Mouse (Mus musculus) frontal cortex, adult 2 months (tissue): ENCODE data around the gene Mdh2. TPM values are rescaled to one million over a fixed set of nuclear protein-coding genes. Genes with fewer than 3 reads are reported as not detected.
A peak's percentile ranks its signal among the peaks of the same experiment; 100 is the strongest.

Experiments used
- DNase-seq, 2 experiments: peaks; one replicate each; pipeline ENCODE4 v3.0.0; 2022; ENCODE audit warnings: low spot score in 1 of 2; ENCODE audit errors: extremely low spot score in 1 of 2
- polyA plus RNA-seq: library from polyadenylated mRNA; depleted of rRNA; stranded (reverse); fragments of >200 nt; gene quantifications from 2 replicates; pipeline ENCODE4 v1.2.3, GENCODE M21; 2012; rRNA removed

Gene Mdh2
- polyA plus RNA-seq, 1 experiment = 513 TPM

DNA sequence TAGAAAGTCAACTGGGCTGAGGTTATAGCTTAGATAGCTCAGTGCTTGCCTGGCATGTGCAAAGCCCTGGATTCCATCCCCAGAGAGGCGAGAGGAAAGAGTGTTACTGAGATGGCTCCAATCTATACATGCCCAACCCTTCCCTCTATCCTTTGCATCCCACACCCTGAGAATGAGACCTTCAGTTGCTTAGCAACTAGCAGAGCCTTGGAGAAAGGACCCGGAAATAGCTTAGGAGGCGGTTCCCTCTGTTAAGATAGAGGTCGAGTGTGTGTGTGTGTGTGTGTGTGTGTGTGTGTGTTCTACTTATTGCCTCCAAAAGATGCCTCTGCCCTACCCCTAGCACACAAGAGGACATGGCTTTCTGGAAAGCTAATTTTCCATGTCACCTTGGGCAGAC is 54.4 kb downstream of the Mdh2 start:
- peak; percentile 76 to 84 for DNase-seq

DNA sequence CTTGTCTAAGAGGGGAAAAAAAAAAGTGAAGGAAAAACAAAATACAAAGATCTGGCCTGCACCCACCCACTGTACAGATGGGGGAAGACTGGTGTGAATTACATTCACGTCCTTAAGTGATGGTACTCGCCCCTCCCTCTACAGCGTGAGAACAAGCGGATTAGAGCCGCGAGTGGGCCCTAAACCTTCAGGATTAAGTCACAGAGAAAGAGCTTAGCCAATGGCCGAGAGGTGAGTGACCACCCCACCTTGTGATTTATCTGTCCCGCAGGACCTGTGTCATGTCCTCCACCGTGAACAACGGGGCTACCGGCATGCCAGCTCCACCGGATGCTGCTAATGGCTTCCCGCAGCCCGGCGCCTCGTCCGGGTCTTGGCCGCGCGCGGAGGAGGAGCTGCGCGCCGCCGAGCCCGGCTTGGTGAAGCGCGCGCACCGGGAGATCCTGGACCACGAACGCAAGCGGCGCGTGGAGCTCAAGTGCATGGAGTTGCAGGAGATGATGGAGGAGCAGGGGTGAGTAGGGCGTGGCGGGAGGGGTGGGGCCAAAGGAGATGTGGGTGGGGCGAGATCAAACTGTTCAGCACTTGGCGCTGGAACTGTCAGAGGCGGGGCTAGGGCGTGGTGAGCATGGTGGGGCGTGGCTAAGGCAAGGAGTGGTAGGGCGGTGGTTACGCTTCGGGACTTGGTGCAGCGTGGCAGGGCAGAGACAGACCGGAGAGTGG is 56.6 kb downstream of the Mdh2 start:
- peak; percentile 58 to 77 for DNase-seq

- DNase-seq = no peak
Measured at GRCm38 (mm10) chr5:135835492-135835858, 57.2 kb downstream of the Mdh2 start.

DNA sequence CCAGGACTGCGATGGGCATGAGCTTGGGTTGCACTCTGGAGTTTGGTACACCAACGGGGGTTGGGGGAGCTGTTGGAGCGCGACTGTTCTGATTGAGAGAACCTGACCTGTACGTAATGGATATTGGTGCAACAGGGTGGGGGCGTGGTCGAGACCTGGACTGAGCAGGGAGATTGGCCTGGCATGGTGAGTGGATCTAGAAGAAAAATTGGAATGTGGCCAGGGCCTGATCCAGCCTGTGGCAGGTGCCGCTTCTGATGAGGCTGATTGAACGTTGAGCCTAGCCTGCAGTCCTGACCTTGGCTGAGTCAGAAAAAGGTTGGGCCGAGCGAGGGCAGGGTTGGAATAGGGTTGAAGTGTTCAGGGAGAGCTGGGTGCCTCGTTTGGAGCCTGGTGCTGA is 57.7 kb downstream of the Mdh2 start:
- DNase-seq = no peak

Other genes starting within 250 kb of the Mdh2 start
- 32.1 and 38.3 TPM in 2 replicates for gene Hip1, start 233.4 kb upstream of the Mdh2 start, polyA plus RNA-seq
- gene Ccl26, start 214.9 kb upstream of the Mdh2 start, polyA plus RNA-seq = not detected in 2 replicates
- 0.23 and 0.60 TPM in 2 replicates for gene Ccl24, start 205.4 kb upstream of the Mdh2 start, polyA plus RNA-seq
- gene Rhbdd2, start 145.9 kb upstream of the Mdh2 start, polyA plus RNA-seq = 79.5 and 80.0 TPM in 2 replicates
- 106 and 108 TPM in 2 replicates for gene Por, start 108.4 kb upstream of the Mdh2 start, polyA plus RNA-seq
- 13.0 and 13.7 TPM in 2 replicates for gene Tmem120a, start 34.0 kb upstream of the Mdh2 start, polyA plus RNA-seq
- 0.14 TPM in 1 of 2 replicates, not detected in the other for gene Styxl1, start 95 bp upstream of the Mdh2 start, polyA plus RNA-seq
- 90.2 and 94.9 TPM in 2 replicates for gene Srrm3, start 28.4 kb downstream of the Mdh2 start, polyA plus RNA-seq
- gene Hspb1, start 109.4 kb downstream of the Mdh2 start, polyA plus RNA-seq = 29.6 and 40.7 TPM in 2 replicates
- 528 and 551 TPM in 2 replicates for gene Ywhag, start 156.1 kb downstream of the Mdh2 start, polyA plus RNA-seq
- 2.6 and 2.9 TPM in 2 replicates for gene Ssc4d, start 196.1 kb downstream of the Mdh2 start, polyA plus RNA-seq
- 0.06 TPM in 1 of 2 replicates, not detected in the other for gene Zp3, start 201.6 kb downstream of the Mdh2 start, polyA plus RNA-seq
- 10.5 and 10.6 TPM in 2 replicates for gene Dtx2, start 216.3 kb downstream of the Mdh2 start, polyA plus RNA-seq